Mouse (Mus musculus) neutrophil, adult 59 days (primary cell): ENCODE measurements around the gene Ufl1. TPM values are rescaled to one million over a fixed set of nuclear protein-coding genes. Genes with fewer than 3 reads are reported as not detected.

Experiments
- total RNA-seq, 2 experiments: library from RNA; stranded (reverse); gene quantifications; 1 replicate in 1 of 2; 2 replicates in 1 of 2; pipeline ENCODE4 v1.2.4; 2023

Ufl1 gene
- total RNA-seq = 10 to 100 TPM; 13.8 to 18.3 TPM

DNA sequence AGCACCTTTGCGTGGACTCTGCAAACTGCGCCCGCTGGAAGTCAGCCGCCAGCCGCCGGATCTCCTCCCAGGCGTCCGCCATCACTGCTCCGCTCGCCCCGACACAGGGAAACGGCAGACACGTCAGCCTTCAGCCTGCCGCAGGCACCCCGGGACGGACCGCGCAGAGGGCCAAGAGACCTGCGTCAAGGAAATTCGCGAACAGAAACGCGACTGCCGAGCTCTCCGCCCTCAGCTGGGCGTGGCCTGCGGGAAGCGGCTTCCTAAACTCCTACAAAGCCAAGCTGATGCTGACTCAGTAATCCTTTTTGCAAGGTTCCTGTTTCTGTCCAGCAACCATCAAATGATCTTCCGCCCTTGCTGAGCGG is at the start of gene Ufl1:
Gene Ufl1, minus strand, starts transcription at position 151 of the 368 bp plus-strand sequence.

DNA sequence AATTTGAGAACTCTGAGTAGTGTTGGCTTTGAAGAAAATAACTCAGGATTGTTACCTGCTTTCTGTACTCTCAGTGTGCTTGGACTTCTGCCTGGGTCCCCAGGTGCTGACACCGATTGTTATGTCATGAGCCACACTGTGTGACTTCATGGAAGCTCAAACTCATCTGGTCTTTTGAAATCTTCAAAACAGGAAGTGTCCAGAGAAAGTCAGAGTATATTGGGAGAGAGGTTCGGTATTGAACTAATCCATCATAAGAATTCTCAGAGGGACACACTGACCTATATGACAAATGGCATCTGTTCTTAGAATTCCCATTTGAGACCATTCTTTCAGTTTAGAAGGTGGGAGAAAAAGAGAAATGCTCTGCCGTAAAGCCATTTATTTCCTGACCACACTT is 38.8 kb downstream of the Ufl1 start, which contains the start of gene Fhl5:
Gene Fhl5, minus strand, starts transcription at position 101 of the 400 bp plus-strand sequence.

Other genes with a start within 250 kb of the Ufl1 start
- not detected for gene Fhl5, start 38.9 kb downstream of the Ufl1 start, total RNA-seq